Mouse (Mus musculus): ENCODE results near the gene Tmem216.

DNA sequence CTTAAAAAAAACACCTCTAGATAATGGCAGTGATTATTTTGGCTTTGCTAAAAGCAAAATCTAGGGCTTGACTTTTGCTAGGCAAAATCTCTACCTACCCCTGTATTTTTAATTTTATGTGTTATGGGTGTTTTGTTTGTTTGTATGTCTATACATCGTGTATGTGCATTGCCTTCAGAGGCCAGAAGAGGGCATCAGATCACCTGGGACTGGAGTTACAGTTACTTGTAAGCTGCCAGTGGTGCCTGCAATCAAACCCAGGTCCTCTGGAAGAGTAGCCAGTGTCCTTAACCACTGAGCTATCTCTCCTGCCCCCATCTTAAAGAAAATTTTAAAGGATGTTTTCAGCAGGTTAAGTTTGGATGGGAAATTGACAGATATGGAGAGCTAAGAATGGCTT lies 26.0 kb downstream of the Tmem216 start:
- TF ChIP-seq CTCF (IDR thresholded peaks at IDR 0.05; ENCODE audit: low read depth) (peak; percentile 48), EP300 (IDR thresholded peaks at IDR 0.05; ENCODE audit: low read depth) (no peak)
